Mouse (Mus musculus): ENCODE results near the gene Bbs9.

Gene Bbs9

DNA sequence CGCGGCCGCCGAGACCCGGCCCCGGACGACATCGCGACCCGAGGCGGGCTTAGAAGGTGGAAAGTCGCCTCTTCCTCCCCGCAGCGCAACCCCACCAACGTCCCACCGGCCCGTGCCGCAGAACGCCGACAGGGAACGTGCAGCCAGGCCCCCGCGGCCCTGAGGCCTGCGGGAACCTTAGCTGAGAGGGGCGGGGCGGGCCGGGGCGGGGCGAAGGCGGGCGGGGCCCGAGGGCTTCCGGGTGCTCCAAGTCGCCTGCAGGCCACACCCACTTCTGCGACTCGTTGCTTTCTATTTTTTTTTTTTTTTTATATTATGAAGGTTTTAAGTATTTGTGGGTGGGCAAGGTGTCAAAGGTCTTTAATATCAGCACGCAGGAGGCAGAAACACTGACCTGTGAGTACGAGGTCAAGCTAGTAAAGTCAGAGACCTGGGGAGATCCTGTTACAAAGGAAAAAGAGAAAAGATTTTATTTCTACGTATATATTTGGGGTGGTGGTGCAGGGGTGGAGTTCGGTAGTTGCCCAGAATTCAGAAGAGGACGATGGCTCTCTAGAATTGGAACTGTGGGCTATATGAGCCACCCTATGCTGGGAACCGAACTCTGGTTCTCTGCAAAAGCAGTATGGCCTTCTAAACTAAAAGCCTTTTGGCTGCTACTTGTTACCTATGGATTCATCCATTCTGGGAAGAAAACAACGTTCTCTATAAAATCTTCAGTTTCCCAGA lies 7.2 kb upstream of the Bbs9 start:
- in situ Hi-C loops (cut with MboI, MseI) = no loop called here

DNA sequence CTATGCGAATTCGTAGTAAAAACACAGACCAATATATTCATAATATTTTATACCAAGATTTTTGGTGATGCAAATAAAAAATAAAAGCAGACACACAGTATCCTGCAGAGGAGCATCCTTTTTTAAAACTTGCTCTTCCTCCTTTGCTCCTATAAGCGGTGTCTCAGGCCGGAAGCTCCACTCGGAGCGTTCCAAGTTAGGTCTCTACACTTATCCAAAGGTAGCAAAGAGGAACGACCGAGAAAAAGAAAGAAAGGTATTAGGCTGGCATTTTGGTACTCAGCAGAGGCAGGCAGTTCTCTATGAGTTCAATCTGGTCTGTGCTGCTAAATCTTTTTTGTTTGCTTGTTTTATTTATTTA lies 6.6 kb upstream of the Bbs9 start:
- in situ Hi-C loops (cut with MboI, MseI) = no loop called here

DNA sequence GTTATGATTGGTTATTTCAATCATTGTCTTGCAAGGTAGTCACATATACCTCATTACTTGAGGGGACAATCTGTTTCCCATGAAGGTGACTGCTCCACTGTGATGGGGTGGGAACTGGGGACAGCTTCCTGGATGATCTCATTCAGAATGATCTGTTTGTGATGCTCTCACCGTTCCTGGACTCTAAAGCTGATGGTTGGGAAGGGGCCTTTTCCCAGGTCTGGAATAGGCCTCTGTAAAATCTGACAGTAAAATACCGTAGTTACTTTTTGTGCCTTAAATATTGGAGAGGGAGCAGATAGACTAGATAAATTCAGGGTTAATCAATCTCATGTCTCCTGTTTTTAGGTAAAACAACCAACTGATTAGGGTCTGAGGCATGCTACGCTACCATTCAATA lies 5.9 kb upstream of the Bbs9 start, which contains the start of gene Rp9:
Gene Rp9 (minus strand): TSS at position 101 of the 400 bp plus-strand sequence.
- in situ Hi-C loops (cut with MboI, MseI) = loop anchor here (5.0 kb wide), 1 partner anchor 57 kb away; the partner anchor contains the start of gene 9530077C05Rik

DNA sequence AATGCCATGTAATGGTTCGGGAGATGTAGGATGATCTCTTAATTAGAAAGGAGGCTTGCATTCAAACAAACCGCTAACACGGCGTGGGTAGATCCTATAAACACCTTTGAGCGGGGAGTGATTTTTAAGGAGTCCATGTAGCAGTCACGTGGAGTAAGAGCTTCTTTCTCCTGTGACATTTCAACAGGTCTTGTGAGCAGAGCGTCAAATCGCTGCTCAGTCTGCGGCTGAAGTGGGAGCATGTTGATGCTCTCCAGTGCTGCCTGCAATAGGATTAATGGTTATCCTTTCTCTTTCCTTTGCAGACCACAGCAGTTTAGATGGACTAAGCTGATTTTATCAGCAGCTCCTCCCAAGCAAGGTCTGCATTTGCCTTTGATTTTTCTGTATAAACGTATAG lies 750 bp downstream of the Bbs9 start:
- in situ Hi-C loops (cut with MboI, MseI) = no loop called here

DNA sequence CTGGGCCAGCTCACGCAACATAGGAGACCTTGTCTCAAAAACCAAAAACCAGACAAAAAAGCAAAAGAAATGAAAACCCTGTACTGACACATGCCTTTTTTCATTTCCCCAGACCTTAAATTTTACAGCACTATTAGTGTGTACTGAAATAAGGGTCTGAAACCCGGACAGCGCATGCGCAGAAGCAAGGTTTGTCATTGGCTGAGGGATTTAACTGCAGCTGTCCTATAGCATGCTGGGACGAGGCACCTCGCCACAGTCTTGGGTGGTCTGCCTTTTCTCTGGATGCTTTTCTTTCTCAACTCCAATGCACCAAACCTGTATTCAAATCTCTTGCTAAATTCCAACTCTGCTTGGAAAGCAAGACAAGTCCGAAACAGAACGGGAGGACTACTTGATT lies 3.4 kb downstream of the Bbs9 start:
- in situ Hi-C loops (cut with MboI, MseI) = no loop called here

DNA sequence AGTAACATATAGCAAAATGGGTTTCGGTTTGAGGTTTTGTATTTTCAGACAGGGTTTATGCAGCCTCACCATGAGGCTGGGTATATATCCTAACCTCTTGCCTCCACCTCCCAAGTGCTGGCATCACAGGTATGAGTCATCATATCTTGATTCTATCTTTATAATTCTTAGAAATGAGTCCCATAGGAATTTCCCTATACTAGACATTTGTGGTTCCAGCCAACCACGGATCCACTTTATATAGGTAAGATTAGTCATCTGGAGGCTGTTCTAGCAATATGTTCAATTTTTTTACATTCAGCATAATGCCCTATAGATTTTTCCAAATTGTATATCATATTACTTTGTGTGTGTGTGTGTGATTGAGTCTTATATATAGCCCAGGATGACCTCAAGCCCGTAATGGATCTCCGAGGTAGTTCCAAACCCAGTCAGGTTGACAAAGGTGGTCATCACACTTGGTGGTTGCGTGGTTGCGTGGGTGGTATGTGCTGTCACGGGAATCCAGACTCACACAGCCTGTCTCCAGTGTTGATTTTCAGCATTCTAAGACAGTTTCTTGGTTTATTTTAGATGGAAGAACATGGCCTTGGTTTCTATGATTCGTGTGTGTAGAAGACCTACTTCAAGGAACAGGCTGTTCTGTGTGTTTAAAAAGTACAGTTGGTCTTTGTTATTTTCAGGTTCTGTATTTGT lies 8.5 kb downstream of the Bbs9 start:
- in situ Hi-C loops (cut with MboI, MseI) = no loop called here

DNA sequence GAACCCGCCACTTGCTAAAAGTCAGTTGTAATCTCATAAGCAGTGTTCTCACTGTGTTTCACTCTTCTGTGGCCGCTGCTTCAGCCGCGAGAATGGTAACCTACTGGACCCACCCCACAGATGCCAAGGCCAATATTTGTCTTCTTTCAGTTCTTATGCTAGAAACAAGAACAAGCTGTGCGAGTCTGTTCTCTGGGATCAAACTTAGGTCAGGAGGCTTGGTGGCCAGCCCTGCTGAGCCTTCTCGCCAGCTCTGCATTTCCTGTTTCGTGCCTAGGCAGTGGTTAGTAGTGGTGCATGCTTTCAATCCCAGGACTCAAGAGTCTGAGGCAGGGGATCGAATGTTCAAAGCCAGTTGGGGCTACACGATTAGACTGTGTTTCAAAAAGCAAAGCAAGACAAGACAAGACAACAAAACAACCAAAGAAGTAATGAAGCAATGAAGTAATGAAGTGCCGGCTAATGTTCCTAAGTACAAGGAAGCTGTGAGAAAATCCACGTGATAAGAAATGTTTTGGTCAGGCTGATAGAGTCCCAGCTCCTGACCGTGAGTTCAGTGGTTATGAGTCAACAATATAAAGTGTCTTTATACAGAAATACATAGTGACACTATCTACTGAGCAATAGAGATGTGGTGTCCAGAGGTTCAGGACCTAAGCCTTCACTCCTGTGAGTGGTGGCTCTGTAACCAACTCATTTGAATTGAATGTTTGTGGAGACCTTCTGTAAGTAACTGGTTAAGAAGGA lies 9.2 kb downstream of the Bbs9 start:
- in situ Hi-C loops (cut with MboI, MseI) = no loop called here

DNA sequence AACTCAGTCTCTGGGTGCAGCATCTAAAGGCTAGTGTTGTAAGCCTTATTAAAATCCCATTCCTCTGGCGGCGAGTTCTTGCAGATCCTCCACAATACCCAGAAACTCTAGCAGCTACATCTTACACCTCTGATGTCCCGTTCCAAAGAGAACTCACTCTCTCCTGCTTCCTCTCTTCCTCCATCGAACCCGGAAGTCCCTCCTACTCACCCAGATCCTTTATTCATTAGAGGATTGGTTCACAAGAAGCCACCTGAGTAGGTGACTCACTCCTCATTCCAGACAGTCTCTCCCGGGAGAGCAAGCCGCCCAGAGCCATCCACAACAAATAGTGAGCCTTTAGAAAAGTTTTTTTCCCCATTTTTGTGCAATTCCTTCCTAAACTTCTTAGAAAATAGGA lies 10.7 kb downstream of the Bbs9 start:
- in situ Hi-C loops (cut with MboI, MseI) = no loop called here

DNA sequence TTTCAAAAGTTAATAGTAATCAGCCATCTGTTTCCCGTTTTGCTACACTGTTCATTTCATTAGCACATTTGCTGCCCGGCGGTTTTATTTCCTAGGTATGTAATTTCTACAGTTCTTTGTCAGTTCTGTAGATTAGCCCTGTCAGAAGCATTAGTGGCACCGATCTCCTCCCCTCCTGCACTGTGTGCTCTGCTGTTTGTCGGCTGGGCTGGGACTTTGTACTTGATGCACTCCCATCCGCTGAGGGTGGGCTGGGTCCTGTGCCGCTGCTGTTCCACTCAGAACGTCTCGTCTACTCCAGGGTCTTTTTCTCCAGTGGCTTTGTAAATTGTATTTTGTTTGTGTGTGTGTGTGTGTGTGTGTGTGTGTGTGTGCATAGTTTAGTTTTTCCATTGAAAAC lies 13.4 kb downstream of the Bbs9 start:
- in situ Hi-C loops (cut with MboI, MseI) = no loop called here

DNA sequence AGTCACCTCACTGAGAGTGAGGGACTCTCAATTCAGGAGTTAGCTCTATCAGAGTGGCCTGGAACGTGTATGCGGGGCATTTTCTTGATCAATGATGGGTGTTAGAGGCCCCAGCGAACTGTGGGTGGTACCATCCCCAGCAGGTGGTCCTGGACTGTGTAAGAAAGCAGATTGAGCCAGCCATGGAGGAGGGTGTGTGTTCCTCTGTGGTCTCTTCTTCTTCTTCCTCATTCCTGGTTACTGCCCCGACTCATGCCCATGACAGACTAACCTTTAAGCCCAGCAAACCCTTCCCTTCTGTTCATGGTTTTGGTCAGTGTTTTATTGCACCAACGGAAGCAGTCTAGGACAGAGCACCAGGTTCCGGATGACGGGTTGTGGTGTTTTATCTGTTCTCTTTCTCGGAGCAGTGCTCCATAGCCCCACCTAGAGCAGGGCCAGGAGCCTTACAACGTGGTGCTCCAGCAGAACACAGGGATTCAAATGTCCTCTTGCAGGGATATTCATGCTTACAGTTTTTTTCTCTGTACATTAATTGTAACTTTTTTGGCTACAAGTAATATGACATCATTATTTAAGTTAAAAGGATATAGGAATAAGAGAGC lies 18.8 kb downstream of the Bbs9 start:
- in situ Hi-C loops (cut with MboI, MseI) = no loop called here

DNA sequence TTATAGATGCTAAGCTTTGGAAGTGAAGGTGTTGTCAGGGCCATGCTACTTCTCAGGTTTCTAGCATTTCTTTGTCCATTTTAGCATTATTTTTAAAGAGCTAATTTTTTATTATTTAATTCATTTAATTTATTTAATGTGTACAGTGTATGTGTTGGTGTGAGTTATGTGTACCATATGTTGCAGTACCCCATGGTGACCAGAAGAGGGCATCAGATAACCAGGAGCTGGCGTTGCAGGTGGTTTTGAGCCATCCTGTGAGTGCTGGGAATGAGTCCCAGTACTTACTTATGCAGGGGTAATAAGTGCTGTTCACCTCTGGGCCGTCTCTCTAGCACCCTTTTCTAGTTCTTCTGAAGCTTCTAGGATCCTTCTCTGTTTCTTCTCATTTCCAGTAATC lies 19.6 kb downstream of the Bbs9 start:
- in situ Hi-C loops (cut with MboI, MseI) = no loop called here

DNA sequence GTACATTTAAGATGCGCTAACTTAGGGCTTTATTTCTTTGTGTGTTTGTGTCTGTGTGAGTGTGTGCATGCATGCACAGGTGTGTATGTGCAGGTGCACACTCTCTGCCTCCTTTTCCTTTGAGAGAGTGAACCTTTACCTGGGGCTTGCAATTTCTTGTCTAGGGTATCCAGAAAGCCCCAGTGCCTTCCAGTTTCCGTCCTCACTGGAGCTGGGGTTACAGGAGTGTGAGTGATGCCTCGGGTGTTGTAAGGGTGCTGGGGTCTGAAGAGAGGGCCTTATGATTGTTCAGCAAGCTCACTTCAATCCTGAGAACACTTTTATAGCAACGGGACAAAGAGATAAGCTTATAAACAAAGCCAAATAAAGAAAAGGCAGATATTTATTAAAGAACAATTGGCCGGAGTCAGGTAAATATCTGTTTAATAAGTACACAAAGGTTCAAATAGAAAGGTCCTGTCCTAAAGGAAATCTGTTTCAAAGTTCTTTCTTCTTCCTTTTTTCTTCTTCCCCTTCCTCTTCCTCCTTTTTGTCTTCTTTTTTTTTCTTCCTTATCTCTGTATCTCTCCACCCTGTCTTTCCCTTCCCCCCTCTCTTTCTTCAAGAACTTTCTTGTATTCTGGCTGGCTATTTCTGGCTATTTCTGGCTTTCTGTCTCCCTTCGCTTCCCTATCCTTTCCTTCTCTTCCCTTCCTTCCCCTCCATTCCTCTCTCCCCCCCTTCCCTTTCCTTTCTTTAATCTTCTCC lies 21.7 kb downstream of the Bbs9 start:
- in situ Hi-C loops (cut with MboI, MseI) = no loop called here

DNA sequence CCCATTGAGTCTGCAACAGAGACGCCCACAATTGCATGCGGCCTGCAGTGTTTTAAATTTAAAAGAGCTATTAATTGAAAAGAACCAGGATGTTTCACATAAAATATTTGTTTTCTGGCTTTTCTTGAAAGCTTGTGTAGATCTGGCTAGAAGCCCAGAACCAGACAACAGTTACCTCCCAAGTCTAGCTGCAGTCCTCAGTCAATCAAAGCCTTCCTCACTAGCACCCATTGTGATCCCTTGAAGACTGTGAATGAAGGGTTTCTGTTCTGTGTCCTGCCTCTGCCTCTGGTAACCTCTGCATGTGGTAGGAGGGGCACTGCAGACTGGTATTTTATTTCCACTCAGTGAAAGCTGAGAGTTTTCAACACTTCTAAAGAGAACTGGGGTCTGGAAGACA lies 27.5 kb downstream of the Bbs9 start:
- in situ Hi-C loops (cut with MboI, MseI) = no loop called here

DNA sequence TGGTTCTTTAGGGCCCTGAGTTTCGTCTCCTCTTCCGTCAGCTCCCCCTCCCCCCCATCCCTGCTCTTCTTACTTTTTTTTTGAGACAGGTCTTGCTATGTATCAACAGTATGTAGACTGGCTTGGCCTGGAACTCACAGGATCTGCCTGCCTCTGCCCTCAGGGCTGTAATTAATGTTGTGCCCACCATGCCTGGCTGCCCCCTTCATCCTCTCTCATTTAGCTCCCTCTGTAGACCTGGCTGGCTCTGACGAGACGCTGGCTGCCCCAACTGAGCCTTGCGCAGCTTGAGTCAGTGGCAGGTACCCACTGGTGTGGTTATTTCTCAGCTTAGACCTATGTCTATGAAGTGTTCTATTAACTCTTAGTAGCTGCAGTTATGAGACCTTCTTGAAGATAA lies 28.1 kb downstream of the Bbs9 start:
- in situ Hi-C loops (cut with MboI, MseI) = no loop called here

DNA sequence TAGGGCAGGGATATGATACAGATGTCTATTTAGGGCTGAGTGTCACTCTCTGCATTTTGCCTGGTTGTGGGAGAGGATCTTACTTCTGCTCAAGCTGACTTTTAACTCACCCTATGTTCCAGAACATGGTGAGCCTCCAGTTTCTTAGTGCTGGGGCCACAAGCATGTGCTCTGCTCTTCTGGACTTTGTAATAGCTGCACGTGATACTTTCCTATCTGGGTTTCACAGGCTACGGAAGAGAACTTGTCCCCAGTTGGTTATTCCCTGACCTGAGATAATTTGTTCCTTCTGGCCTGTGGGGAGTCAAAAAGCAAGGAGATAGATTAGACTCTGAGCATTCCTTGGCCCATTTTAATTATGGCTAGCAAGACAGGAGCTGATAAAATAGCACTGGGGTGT lies 30.1 kb downstream of the Bbs9 start:
- in situ Hi-C loops (cut with MboI, MseI) = no loop called here

DNA sequence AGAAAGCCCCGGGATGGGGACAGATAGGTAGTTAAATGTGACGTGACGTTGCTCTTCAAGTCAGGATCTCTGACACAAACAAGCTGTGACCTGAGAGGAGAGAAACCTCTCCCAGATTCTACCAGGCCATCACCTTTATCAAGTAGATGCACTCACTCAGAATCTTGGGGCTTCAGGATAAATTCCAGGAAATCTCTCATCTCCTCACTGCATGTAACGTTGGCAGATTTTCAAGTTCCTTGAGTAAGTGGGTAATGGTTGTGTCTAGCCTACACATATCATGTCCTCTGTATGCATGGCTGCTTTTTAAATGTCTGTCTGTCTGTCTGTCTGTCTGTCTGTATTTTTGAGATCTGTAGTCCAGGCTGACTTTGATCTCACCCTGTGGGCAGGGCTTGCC lies 39.6 kb downstream of the Bbs9 start:
- in situ Hi-C loops (cut with MboI, MseI) = no loop called here

DNA sequence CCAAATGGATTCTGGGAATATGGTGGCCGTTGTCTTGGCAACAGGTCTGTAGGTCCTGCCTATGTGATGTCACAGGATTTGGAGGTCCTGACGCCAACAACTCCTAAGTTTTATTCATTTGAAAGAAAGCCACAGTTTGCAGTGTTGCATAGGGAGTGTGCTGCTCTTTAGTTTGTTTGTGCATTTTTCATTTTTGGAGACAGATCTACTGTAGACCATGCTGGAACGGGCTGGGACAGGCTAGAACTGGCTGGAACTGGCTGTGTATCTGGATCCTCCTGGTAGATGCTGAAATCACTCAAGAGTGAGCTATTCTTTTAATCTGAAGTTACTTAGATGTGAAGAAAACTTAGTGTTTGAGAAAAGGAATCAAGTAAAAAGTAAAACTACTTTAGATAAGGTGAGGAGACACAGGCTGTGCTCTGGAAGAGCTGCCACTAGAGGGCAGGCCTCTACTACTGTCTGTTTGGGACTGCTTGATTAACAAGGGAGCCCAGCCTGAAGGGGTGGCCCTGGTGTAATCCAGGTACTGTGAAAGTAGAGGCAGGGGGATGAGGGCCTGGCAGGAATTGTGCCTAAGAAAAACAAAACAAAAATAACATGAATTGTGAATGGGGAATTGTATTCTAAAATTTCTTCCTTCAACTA lies 43.0 kb downstream of the Bbs9 start:
- in situ Hi-C loops (cut with MboI, MseI) = no loop called here

DNA sequence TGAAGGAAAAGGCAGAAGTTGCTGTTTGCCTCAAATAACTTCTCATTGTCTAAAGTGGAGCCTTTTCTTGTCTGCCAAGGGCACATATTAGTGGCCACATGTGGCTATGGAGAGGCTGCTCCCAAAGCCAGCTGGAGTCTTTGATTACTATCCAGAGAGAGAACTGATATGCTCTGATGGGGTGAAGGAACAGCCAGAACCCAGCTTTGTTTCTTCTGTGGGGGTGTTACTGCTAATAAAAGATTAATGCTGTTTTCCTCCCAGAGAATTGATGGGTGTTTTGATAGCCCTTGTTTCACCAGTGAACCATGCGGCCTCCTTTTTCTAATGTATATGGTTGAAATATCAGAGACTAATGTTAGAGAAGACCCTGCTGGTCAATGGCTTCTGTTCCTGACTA lies 47.9 kb downstream of the Bbs9 start:
- in situ Hi-C loops (cut with MboI, MseI) = no loop called here

DNA sequence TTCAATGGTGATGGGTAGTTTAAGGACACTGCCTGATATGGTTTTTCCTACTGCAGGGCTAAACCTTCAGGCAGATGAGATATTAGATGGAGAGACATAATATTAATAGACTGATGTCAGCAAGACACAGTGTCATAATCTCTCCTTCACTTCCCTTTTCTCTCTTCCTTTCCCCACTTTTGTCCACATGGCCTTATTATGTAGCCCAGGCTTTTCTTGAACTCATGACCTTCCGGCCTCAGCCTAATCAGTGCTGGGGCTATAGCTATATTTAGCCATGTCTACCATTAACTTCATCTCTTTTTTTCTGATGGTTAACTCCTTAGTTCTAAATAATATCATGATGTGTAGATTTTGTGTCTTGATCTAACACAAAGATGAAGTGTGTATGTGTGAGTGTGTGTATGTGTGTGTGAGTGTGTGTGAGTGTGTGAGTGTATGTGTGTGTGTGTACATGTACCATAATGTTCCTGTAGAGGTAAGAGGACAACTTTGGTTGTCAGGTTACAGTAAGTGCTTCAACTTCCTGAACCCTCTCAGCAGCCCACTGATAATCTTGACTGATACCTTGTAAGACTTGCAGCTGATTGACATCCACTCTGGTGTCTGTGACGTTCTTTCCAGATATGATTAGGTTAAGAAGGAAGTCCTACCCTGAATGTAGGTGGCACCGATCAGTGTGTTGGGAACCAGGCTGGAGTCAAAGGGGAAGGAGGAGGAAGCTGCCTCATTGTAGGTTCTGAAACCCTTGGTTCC lies 55.4 kb downstream of the Bbs9 start:
- in situ Hi-C loops (cut with MboI, MseI) = loop anchor here (10.0 kb wide), 1 partner anchor 484 kb away; no protein-coding TSS in a partner anchor

DNA sequence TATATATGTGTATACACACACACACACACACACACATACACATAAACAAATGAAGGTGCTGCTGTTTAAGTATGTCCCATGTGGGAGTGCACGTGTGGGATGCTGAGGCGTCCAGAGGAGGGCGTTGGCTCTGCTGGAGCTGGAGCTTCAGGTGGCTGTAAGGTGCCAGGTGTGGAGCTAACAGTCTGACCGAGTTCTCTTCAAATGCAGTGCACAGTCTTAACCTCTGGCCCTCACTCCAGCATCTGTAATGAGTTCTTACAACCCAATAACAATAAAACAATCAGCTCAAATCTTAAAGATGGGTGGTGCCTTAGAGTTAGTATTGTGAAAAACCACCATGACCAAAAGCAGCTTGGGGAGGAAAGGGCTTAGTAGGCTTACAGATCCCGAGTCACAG lies 56.6 kb downstream of the Bbs9 start:
- in situ Hi-C loops (cut with MboI, MseI) = loop anchor here (10.0 kb wide), 1 partner anchor 483 kb away; no protein-coding TSS in a partner anchor
